Mouse (Mus musculus) thymus, adult 2 months (tissue): ENCODE results near the gene 2810004N23Rik.

Source experiments
- CTCF ChIP-seq: fragments of 200-500 bp; IDR thresholded peaks from 2 replicates; pipeline ENCODE4 v1.5.1; 2012; ENCODE audit warnings: mild to moderate bottlenecking, control low read depth, low read length, moderate library complexity, borderline replicate concordance; ENCODE audit not compliant: control insufficient read depth, poor library complexity, insufficient read depth; ENCODE audit errors: extremely low read depth
- POLR2A ChIP-seq: fragments of 200-500 bp; IDR thresholded peaks from 2 replicates; pipeline ENCODE4 v1.6.1; 2012; ENCODE audit warnings: mild to moderate bottlenecking, low read length, control low read depth, moderate library complexity; ENCODE audit not compliant: control insufficient read depth, poor library complexity, insufficient read depth; ENCODE audit errors: extremely low read depth

DNA sequence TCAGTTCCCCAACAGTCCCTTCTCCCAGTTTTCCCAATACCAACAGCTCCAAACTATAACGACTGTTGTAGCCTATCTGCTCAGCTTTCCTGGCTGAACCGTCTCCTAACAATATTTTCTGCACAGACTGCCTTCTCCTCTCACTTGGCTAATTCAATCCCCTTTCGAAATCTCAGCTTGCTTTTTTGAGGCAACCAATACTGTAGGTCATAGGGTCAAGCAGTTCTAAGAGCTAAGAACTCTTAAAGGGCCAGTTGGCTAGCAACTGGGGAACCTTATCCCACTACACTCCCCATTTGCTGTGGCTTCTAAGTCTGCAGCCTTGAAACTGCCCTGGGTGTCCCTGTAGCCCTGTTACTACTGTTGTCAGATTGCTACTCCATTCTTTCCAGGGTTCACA lies 17.8 kb downstream of the 2810004N23Rik start:
- TF ChIP-seq CTCF: no peak
- TF ChIP-seq POLR2A: no peak
